ENCODE assay signal across 8 mouse cellular contexts in genomic region chr4:45341669-45342249, GRCm38 (mm10). TPM values are rescaled to one million over a fixed set of nuclear protein-coding genes. Genes with fewer than 3 reads are reported as not detected.
A peak's percentile ranks its signal among the peaks of the same experiment; 100 is the strongest.
DNase-seq lines count a peak whose midpoint lies in the region; ATAC-seq and TF ChIP-seq lines count a peak whose summit lies in the region.

Gene Dcaf10 (plus strand): TSS chr4:45342101.

- peak within 1 kb of the TSS; percentile 92 for H3K4me2 ChIP-seq in forebrain, embryonic 13.5 days
- H3K4me2 ChIP-seq in liver, postnatal 0 days (ENCODE audit: low read depth, low read length), result peak within 1 kb of the TSS; percentile 90
- peak within 1 kb of the TSS; percentile 93 for H3K4me2 ChIP-seq in neural tube, embryonic 14.5 days (ENCODE audit: low read depth, low read length)

- intact Hi-C loops in heart, postnatal 10 days (cut with DNase I), result loop anchor here (1.0 to 5.0 kb wide), 3 partner anchors 19 to 191 kb away; partner anchors contain the start of gene Shb

- peak within 1 kb of the TSS; percentile 88 for H3K9ac ChIP-seq in ES-Bruce4 (ENCODE audit: low read depth, poor library complexity, severe bottlenecking)
- peak within 1 kb of the TSS; percentile 96 for H3K9ac ChIP-seq in forebrain, embryonic 13.5 days
- H3K9ac ChIP-seq in liver, postnatal 0 days (replicated peaks), result peak within 1 kb of the TSS; percentile 98
- H3K9ac ChIP-seq in neural tube, embryonic 14.5 days (replicated peaks; ENCODE audit: low read depth, low read length), result peak within 1 kb of the TSS; percentile 90

- 2% methylated on average over 29 of the region's 42 CpGs for WGBS in forebrain, embryonic 13.5 days
- WGBS in large intestine, adult 2 months, result under 1% methylated on average over 42 of the region's 42 CpGs
- 1% methylated on average over 30 of the region's 42 CpGs for WGBS in liver, postnatal 0 days (ENCODE audit: insufficient replicate concordance)
- 1% methylated on average over 42 of the region's 42 CpGs for WGBS in neural tube, embryonic 14.5 days

- TF ChIP-seq EP300 in ES-Bruce4 (IDR thresholded peaks at IDR 0.05; ENCODE audit: insufficient read depth, low read depth, low read length), result 0 out of 2 replicates have a peak, but pooled peaks have one; percentile 55
- no peak for TF ChIP-seq EP300 in liver, postnatal 0 days (IDR thresholded peaks at IDR 0.05; ENCODE audit: low read depth)

- H3K27me3 ChIP-seq in ES-Bruce4 (ENCODE audit: control insufficient read depth, insufficient read depth, low read length, poor library complexity, severe bottlenecking), result no peaks in the 10 kb centered on the region
- H3K27me3 ChIP-seq in forebrain, embryonic 13.5 days, result no peaks in the 10 kb centered on the region
- no peaks in the 10 kb centered on the region for H3K27me3 ChIP-seq in liver, postnatal 0 days (ENCODE audit: insufficient read depth, low read length)
- H3K27me3 ChIP-seq in neural tube, embryonic 14.5 days (ENCODE audit: control insufficient read depth, insufficient read depth, low read length), result no peaks in the 10 kb centered on the region; the same call in 1 of the 2 replicates

- peak; percentile 95 for ATAC-seq in cerebellum, adult (ENCODE audit: insufficient number of reproducible peaks, low FRiP score, low TSS enrichment)
- ATAC-seq in forebrain, embryonic 13.5 days, result peak; percentile 96
- peak; percentile 90 for ATAC-seq in liver, postnatal 0 days
- ATAC-seq in neural tube, embryonic 14.5 days (ENCODE audit: low read depth), result peak; percentile 96

- TF ChIP-seq CTCF in ES-Bruce4 (IDR thresholded peaks at IDR 0.05; ENCODE audit: low read depth, low read length), result peak; percentile 29
- peak; percentile 82 for TF ChIP-seq CTCF in liver, postnatal 0 days (IDR thresholded peaks at IDR 0.05; ENCODE audit: low read depth)

- no peaks in the 10 kb centered on the region for H3K9me3 ChIP-seq in ES-Bruce4 (replicated peaks; ENCODE audit: control insufficient read depth, insufficient read depth, low read length, poor library complexity, severe bottlenecking)
- H3K9me3 ChIP-seq in forebrain, embryonic 13.5 days (replicated peaks), result no peaks in the 10 kb centered on the region
- H3K9me3 ChIP-seq in liver, postnatal 0 days (ENCODE audit: low read length), result no peaks in the 10 kb centered on the region
- no peaks in the 10 kb centered on the region for H3K9me3 ChIP-seq in neural tube, embryonic 14.5 days (ENCODE audit: control insufficient read depth, low read length)

- TF ChIP-seq POLR2A in ES-Bruce4 (IDR thresholded peaks at IDR 0.05; ENCODE audit: insufficient read depth, low read length), result peak; percentile 90

- H3K4me3 ChIP-seq in ES-Bruce4 (ENCODE audit: low read depth, low read length), result peak within 1 kb of the TSS; percentile 93
- peak within 1 kb of the TSS; percentile 98 for H3K4me3 ChIP-seq in forebrain, embryonic 13.5 days
- H3K4me3 ChIP-seq in liver, postnatal 0 days (ENCODE audit: low read depth, low read length), result peak within 1 kb of the TSS; percentile 98
- H3K4me3 ChIP-seq in neural tube, embryonic 14.5 days (ENCODE audit: low read depth, low read length), result peak within 1 kb of the TSS; percentile 94

- no peaks in the 10 kb centered on the region for H3K36me3 ChIP-seq in ES-Bruce4 (ENCODE audit: control insufficient read depth, insufficient read depth, low read length, poor library complexity, severe bottlenecking)
- no peaks in the 10 kb centered on the region for H3K36me3 ChIP-seq in forebrain, embryonic 13.5 days (ENCODE audit: poor library complexity, severe bottlenecking)
- 0 out of 2 replicates have a peak, but pooled peaks cover 3% of the 10 kb centered on the region for H3K36me3 ChIP-seq in liver, postnatal 0 days (replicated peaks; ENCODE audit: insufficient read depth, low read length)
- H3K36me3 ChIP-seq in neural tube, embryonic 14.5 days (ENCODE audit: control insufficient read depth, insufficient read depth, low read length), result 0 out of 2 replicates have a peak, but pooled peaks cover 4% of the 10 kb centered on the region

- peak; percentile 96 for DNase-seq in heart, postnatal 10 days
- peak; percentile 66 for DNase-seq in large intestine, adult 2 months (ENCODE audit: low read depth, low spot score)
- DNase-seq in liver, postnatal 0 days, result peak; percentile 96
- DNase-seq in testis, postnatal 10 days (ENCODE audit: low spot score), result peak; percentile 95

- H3K27ac ChIP-seq in ES-Bruce4 (ENCODE audit: insufficient read depth, low read length), result no peak within 1 kb of the TSS
- H3K27ac ChIP-seq in forebrain, embryonic 13.5 days, result peak within 1 kb of the TSS; percentile 93
- peak within 1 kb of the TSS; percentile 99 for H3K27ac ChIP-seq in liver, postnatal 0 days (ENCODE audit: low read depth)
- H3K27ac ChIP-seq in neural tube, embryonic 14.5 days (ENCODE audit: low read depth, low read length), result peak within 1 kb of the TSS; percentile 84

- H3K4me1 ChIP-seq in ES-Bruce4 (ENCODE audit: control insufficient read depth, insufficient read depth, low read length), result peaks cover 2% of the 10 kb centered on the region
- peaks cover 26% of the 10 kb centered on the region for H3K4me1 ChIP-seq in forebrain, embryonic 13.5 days
- peaks cover 15% of the 10 kb centered on the region for H3K4me1 ChIP-seq in liver, postnatal 0 days (ENCODE audit: insufficient read depth)
- peaks cover 15% of the 10 kb centered on the region for H3K4me1 ChIP-seq in neural tube, embryonic 14.5 days (ENCODE audit: control insufficient read depth, insufficient read depth, low read length)

RNA-seq across cellular contexts. Expression of gene Dcaf10, which starts in this region (rescaled TPM):
- 12.1 and 12.8 TPM in 2 replicates for polyA plus RNA-seq in ES-Bruce4 (2011; ENCODE audit: insufficient read depth, insufficient read length, low read depth, missing spikeins)
- polyA plus RNA-seq in forebrain, embryonic 13.5 days (2015; fragmentation: Nextera tagmentation; extraction: Ambion mirVana), result 7.3 and 7.4 TPM in 2 replicates
- 10 to 100 TPM; 19.8 to 21.0 TPM for total RNA-seq in heart, postnatal 10 days (2021)
- polyA plus RNA-seq in large intestine, adult 2 months (2012; rRNA removed), result 6.4 and 9.9 TPM in 2 replicates
- polyA plus RNA-seq in liver, postnatal 0 days (2015; fragmentation: Nextera tagmentation; extraction: Ambion mirVana), result 4.9 and 5.4 TPM in 2 replicates
- 9.7 and 11.4 TPM in 2 replicates for polyA plus RNA-seq in neural tube, embryonic 14.5 days (2014; fragmentation: Nextera tagmentation; extraction: Ambion mirVana)
